Mouse (Mus musculus) heart, postnatal 0 days (tissue): ENCODE data around the gene Ggt1.

Source experiments
- CTCF ChIP-seq: IDR thresholded peaks from 2 replicates; pipeline ENCODE4 v1.5.1; 2016; ENCODE audit warnings: antibody characterized with exemption, control low read depth, low read depth
- EP300 ChIP-seq: IDR thresholded peaks from 2 replicates; pipeline ENCODE4 v1.6.1; 2016; ENCODE audit warnings: antibody characterized with exemption, low read depth

- no peak for TF ChIP-seq CTCF
- no peak for TF ChIP-seq EP300
Observed at GRCm38 (mm10) chr10:75562596-75562995, 1.2 kb downstream of the Ggt1 start.
